Mouse (Mus musculus): ENCODE measurements around the gene Tcf3.

Gene Tcf3

GRCm38 (mm10) chr10:80437973-80438372 is 4.5 kb upstream of the Tcf3 start:
- no peak for DNase-seq (ENCODE audit: extremely low read depth, low read depth)

- DNase-seq (ENCODE audit: extremely low read depth, low read depth) = no peak
Observed at GRCm38 (mm10) chr10:80436276-80436675, 2.8 kb upstream of the Tcf3 start.

GRCm38 (mm10) chr10:80435764-80436163 is 2.3 kb upstream of the Tcf3 start:
- no peak for DNase-seq (ENCODE audit: extremely low read depth, low read depth)

- no peak for DNase-seq (ENCODE audit: extremely low read depth, low read depth)
Observed at GRCm38 (mm10) chr10:80434823-80435222, 1.4 kb upstream of the Tcf3 start.

DNA sequence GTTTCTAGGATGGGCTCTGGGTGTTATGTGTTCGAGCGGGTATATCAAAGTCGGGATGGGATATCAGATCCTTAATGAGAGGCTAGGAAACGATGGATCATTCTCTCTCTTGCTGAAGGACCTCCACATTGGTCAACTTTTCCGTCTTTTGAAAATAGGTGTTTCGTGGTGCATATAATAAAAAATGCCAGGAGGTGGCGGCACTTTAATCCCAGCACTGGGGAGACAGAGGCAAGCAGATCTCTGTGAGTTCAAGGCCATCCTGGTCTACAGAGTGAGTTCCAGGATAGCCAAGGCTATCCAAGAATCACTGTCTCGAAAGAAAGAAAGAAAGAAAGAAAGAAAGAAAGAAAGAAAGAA is 766 bp upstream of the Tcf3 start:
- DNase-seq (ENCODE audit: extremely low read depth, low read depth) = no peak

- DNase-seq (ENCODE audit: extremely low read depth, low read depth) = no peak
Observed at GRCm38 (mm10) chr10:80432936-80433512, 423 bp downstream of the Tcf3 start.

- no peak for DNase-seq (ENCODE audit: extremely low read depth, low read depth)
Observed at GRCm38 (mm10) chr10:80432387-80432785, 1.1 kb downstream of the Tcf3 start.

GRCm38 (mm10) chr10:80431570-80432386 is 1.7 kb downstream of the Tcf3 start:
- DNase-seq (ENCODE audit: extremely low read depth, low read depth) = no peak

DNA sequence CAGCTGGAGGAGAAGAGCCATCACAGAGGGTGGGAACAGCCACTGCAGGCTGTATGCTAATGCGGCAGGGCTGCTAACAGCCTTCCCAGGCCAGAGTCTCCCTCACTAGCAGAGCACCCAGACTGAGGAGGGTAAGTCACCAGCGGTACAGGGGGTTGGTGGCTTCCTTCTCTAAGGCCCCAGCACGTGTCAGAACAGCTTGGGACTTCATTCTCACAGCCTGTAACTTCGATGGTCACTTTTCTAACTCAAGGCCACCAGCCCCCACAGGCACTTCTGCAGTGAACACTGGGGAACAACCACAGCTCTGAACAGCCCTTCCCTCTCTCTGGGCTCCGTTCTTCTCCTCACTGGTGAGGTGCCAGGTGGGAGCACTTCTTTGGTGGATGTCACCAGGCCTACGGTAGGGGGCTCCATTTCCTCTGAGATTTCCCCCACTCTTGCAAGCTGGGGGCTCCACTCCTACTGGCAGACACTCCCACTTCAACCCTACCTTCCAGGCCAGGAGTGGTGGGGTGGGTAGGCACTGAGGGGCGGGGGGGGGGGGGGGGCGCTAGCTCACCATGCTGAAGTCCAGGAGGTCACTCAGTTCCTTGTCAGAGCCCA is 3.0 kb downstream of the Tcf3 start:
- no peak for DNase-seq (ENCODE audit: extremely low read depth, low read depth)

GRCm38 (mm10) chr10:80429800-80430199 is 3.6 kb downstream of the Tcf3 start:
- DNase-seq (ENCODE audit: extremely low read depth, low read depth) = no peak

- no peak for DNase-seq (ENCODE audit: extremely low read depth, low read depth)
Observed at GRCm38 (mm10) chr10:80425041-80425440, 8.4 kb downstream of the Tcf3 start.

GRCm38 (mm10) chr10:80423562-80423961 is 9.9 kb downstream of the Tcf3 start:
- DNase-seq (ENCODE audit: extremely low read depth, low read depth) = no peak

- peak; percentile 74 for DNase-seq (ENCODE audit: extremely low read depth, low read depth)
Observed at GRCm38 (mm10) chr10:80421651-80422472, 11.6 kb downstream of the Tcf3 start.

GRCm38 (mm10) chr10:80421208-80421607 is 12.2 kb downstream of the Tcf3 start:
- no peak for DNase-seq (ENCODE audit: extremely low read depth, low read depth)

DNA sequence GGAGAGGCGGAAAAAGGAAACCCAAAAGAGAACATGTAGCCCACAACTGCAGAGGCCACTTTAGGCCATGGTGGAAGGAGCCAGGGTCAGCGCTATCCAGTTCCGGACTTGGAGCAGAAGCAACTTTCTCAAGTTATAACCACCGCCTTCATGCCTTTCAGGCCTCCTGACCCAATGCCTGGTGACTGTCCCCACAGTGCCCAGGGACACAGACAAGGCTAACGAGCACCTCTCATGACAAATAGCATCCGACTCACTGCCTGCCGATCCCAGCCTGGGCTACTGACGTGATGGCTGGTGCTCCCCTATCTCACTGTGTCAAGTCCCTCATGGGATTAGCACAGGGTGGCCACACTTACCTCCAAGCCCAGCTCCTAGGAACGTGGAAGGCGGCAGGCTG is 12.7 kb downstream of the Tcf3 start:
- DNase-seq (ENCODE audit: extremely low read depth, low read depth) = no peak

DNA sequence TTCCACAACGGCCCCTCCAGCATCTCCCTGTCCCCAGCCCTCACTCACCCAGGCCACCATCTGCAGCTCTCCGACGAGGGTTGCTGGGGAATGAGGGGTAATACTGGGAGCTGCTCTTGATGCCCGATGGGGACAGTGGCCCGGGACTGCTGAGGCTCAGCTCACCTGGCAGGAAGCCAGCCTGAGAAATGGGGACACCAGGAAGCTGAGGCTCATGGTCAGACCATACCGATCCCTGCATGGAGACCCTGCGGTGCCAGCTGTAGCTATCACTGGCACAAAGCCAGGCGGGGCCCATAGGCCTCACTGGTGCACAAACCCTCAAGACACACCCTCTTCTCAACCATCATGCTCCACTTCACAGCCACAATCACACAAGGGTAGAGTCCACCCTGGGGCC is 14.0 kb downstream of the Tcf3 start:
- DNase-seq (ENCODE audit: extremely low read depth, low read depth) = no peak

DNA sequence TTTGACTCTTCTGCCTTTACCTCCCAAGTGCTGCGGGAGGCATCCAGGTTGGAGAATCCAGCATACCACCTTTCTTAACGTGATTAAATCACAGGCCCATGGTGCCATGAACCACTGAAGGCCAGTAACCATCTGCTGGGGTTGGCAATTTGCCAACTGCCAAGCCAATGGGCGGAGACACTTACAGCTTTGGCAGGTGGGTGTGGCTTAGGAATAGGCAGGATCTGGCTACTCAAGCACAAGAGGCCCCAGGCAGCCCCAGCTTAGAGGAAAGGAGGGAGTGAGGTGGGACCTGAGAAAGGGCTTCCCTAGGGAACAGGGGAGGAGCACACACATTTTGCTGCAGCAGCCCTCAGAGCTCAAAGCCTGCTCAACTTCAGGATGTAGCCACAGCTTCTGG is 15.1 kb downstream of the Tcf3 start:
- DNase-seq (ENCODE audit: extremely low read depth, low read depth) = no peak

GRCm38 (mm10) chr10:80417841-80418240 is 15.6 kb downstream of the Tcf3 start:
- DNase-seq (ENCODE audit: extremely low read depth, low read depth) = no peak

GRCm38 (mm10) chr10:80417371-80417770 is 16.1 kb downstream of the Tcf3 start:
- no peak for DNase-seq (ENCODE audit: extremely low read depth, low read depth)

GRCm38 (mm10) chr10:80415566-80415965 is 17.9 kb downstream of the Tcf3 start:
- no peak for DNase-seq (ENCODE audit: extremely low read depth, low read depth)

- DNase-seq (ENCODE audit: extremely low read depth, low read depth) = no peak
Observed at GRCm38 (mm10) chr10:80412656-80413541, 20.5 kb downstream of the Tcf3 start.
